In genomic region chr11:76272440-76272839, GRCm38 (mm10) we compare ENCODE assay signal across 12 mouse cellular contexts. TPM values are rescaled to one million over a fixed set of nuclear protein-coding genes. Genes with fewer than 3 reads are reported as not detected.
A peak's percentile ranks its signal among the peaks of the same experiment; 100 is the strongest.
DNase-seq lines count a peak whose midpoint lies in the region; ATAC-seq lines count a peak whose summit lies in the region.
"Had no signal": no experiment of that assay in that cellular context is flagged by ENCODE, and none has a peak within 500 bp of the region (broad histone marks: within the 10 kb centered on the region; RNA-seq: fewer than 3 reads in every experiment).

No protein-coding gene starts in this region.

- ATAC-seq in CD4-positive, CD25-positive, alpha-beta regulatory T cell, adult 4 months = no peak
- ATAC-seq: forebrain, embryonic 13.5 days had no signal

- peak; percentile 31 for DNase-seq in kidney, adult 18-20 months
- DNase-seq in kidney, adult 11 months = no peak
- peak; percentile 55 for DNase-seq in retina, embryonic 14.5 days (ENCODE audit: low spot score)
- no peak for DNase-seq in retina, postnatal 1 day
- DNase-seq in cerebellum, adult 9-11 months = peak; percentile 61
- DNase-seq in urinary bladder, adult 2 months (ENCODE audit: low spot score) = no peak
- DNase-seq: adrenal gland, postnatal 25 days; embryo, embryonic 11 days; thymus, adult 18-20 months had no signal

RNA-seq across cellular contexts. Expression of gene Glod4, which starts 28.9 kb away (rescaled TPM):
- polyA plus RNA-seq in CD4-positive, CD25-positive, alpha-beta regulatory T cell, adult 4 months (2017; shearing (Covaris generic)) = 10 to 100 TPM; 78.6 to 89.4 TPM
- polyA plus RNA-seq in urinary bladder, adult 2 months (2012; rRNA removed) = 36.0 and 48.4 TPM in 2 replicates

RNA-seq across cellular contexts. Expression of gene Mrm3, which starts 28.9 kb away (rescaled TPM):
- polyA plus RNA-seq in CD4-positive, CD25-positive, alpha-beta regulatory T cell, adult 4 months (2017; shearing (Covaris generic)) = 10 to 100 TPM; 13.2 to 19.9 TPM
- 9.6 and 10.5 TPM in 2 replicates for polyA plus RNA-seq in urinary bladder, adult 2 months (2012; rRNA removed)

RNA-seq across cellular contexts. Expression of gene Gemin4, which starts 55.0 kb away (rescaled TPM):
- 10 to 100 TPM; 10.2 to 19.1 TPM for polyA plus RNA-seq in CD4-positive, CD25-positive, alpha-beta regulatory T cell, adult 4 months (2017; shearing (Covaris generic))
- polyA plus RNA-seq in urinary bladder, adult 2 months (2012; rRNA removed) = 9.6 and 9.9 TPM in 2 replicates

RNA-seq across cellular contexts. Expression of gene Dbil5, which starts 55.0 kb away (rescaled TPM):
- polyA plus RNA-seq in CD4-positive, CD25-positive, alpha-beta regulatory T cell, adult 4 months (2017; shearing (Covaris generic)) = under 1 TPM in 1 of 2 experiments, not detected in 1; 0.58 TPM
- polyA plus RNA-seq in urinary bladder, adult 2 months (2012; rRNA removed) = 0.19 and 0.39 TPM in 2 replicates
- polyA plus RNA-seq: forebrain, embryonic 13.5 days; small intestine, adult 2 months had no signal

Comparison
In these comparisons a context has a peak if more than half of its experiments do, and no peak if none do; other contexts are left out.
1. DNase-seq: peak in kidney, adult 18-20 months (single experiment), retina, embryonic 14.5 days (single experiment) and cerebellum, adult 9-11 months (single experiment); none in kidney, adult 11 months (single experiment), retina, postnatal 1 day (single experiment) and urinary bladder, adult 2 months (single experiment).